Mouse (Mus musculus) forebrain, embryonic 16.5 days (tissue): Measurements from ENCODE around the gene Spag9. TPM values are rescaled to one million over a fixed set of nuclear protein-coding genes. Genes with fewer than 3 reads are reported as not detected.
"Not testable (repeated sequence)": the region's sequence is repeated elsewhere in the genome, so short reads cannot be mapped to it uniquely, and the experiment has no call there.

ENCODE experiments used
- ATAC-seq: fragments of 200-750 bp; cut with Nextera tagmentation; 2 replicates; pipeline ENCODE4 v1.8.0; 2017; ENCODE audit warnings: mild to moderate bottlenecking, moderate library complexity
- H3K27ac ChIP-seq: fragments of 300-500 bp; sonication (generic); 2 replicates; pipeline ENCODE4 v1.5.1; 2014; ENCODE audit warnings: low read length, control low read depth
- H3K27me3 ChIP-seq: fragments of 300-500 bp; sonication (generic); replicated peaks from 2 replicates; pipeline ENCODE4 v1.6.1; 2014; ENCODE audit warnings: low read length; ENCODE audit not compliant: control insufficient read depth, insufficient read depth
- H3K36me3 ChIP-seq: fragments of 300-500 bp; sonication (generic); 2 replicates; pipeline ENCODE4 v1.6.1; 2014; ENCODE audit not compliant: control insufficient read depth, insufficient read depth
- H3K4me1 ChIP-seq: fragments of 300-500 bp; sonication (generic); replicated peaks from 2 replicates; pipeline ENCODE4 v1.6.1; 2014; ENCODE audit warnings: low read length; ENCODE audit not compliant: control insufficient read depth, insufficient read depth
- H3K4me2 ChIP-seq: fragments of 300-500 bp; sonication (generic); 2 replicates; pipeline ENCODE4 v1.6.1; 2014; ENCODE audit warnings: mild to moderate bottlenecking, low read length, control low read depth
- H3K4me3 ChIP-seq: fragments of 300-500 bp; sonication (generic); replicated peaks from 2 replicates; pipeline ENCODE4 v1.5.1; 2014; ENCODE audit warnings: mild to moderate bottlenecking, low read length, control low read depth
- H3K9ac ChIP-seq: fragments of 300-500 bp; sonication (generic); replicated peaks from 2 replicates; pipeline ENCODE4 v1.6.1; 2014; ENCODE audit warnings: low read depth, low read length, control low read depth
- H3K9me3 ChIP-seq: fragments of 300-500 bp; sonication (generic); 2 replicates; pipeline ENCODE4 v1.6.1; 2016; ENCODE audit warnings: low read length; ENCODE audit not compliant: control insufficient read depth
- WGBS: fragments of 180-500 bp; shearing (Covaris S2); extraction: QIAGEN DNeasy Blood & Tissue Kit; methylation state at CpG from one replicate; pipeline ENCODE4 v1.1.7; 2014; 5-methylcytosine and 5-hydroxymethylcytosine counted together
- polyA plus RNA-seq: library from polyadenylated mRNA; unstranded; fragments of >200 nt; fragmentation: Nextera tagmentation; extraction: Ambion mirVana; gene quantifications from 2 replicates; pipeline ENCODE4 v1.2.1, GENCODE M21; 2015

The Spag9 gene
- polyA plus RNA-seq, 1 experiment from 2014 or later: 99.1 TPM

GRCm38 (mm10) chr11:94032971-94033370 is 37.1 kb downstream of the Spag9 start:
- Histone ChIP-seq H3K9ac (no peak overlapping the region), H3K4me3 (no peak overlapping the region), H3K9me3 (no peaks in the 10 kb centered on the region), H3K36me3 (no peaks in the 10 kb centered on the region), H3K4me2 (no peak overlapping the region), H3K27me3 (no peaks in the 10 kb centered on the region), H3K27ac (no peak overlapping the region), H3K4me1 (no peaks in the 10 kb centered on the region)
- 71% methylated on average over 2 of the region's 2 CpGs for WGBS
- no peak for ATAC-seq

- no peaks in the 10 kb centered on the region for H3K36me3 ChIP-seq
- WGBS: 27% methylated on average over 2 of the region's 2 CpGs
- H3K4me2 ChIP-seq: no peak overlapping the region
- peak; percentile 71 for ATAC-seq
- H3K9me3 ChIP-seq: no peaks in the 10 kb centered on the region
- no peak overlapping the region for H3K4me3 ChIP-seq
- H3K9ac ChIP-seq: no peak overlapping the region
- H3K4me1 ChIP-seq: no peaks in the 10 kb centered on the region
- H3K27me3 ChIP-seq: no peaks in the 10 kb centered on the region
- peak overlapping the region; percentile 63; the same call in 1 of the 2 replicates for H3K27ac ChIP-seq
These were observed 40.1 kb downstream of the Spag9 start for GRCm38 (mm10) chr11:94035974-94036373.

GRCm38 (mm10) chr11:94041475-94041874 is 45.6 kb downstream of the Spag9 start:
- Histone ChIP-seq H3K27me3 (no peaks in the 10 kb centered on the region), H3K9ac (no peak overlapping the region), H3K36me3 (no peaks in the 10 kb centered on the region), H3K4me3 (no peak overlapping the region), H3K4me1 (0 out of 2 replicates have a peak, but pooled peaks cover under 1% of the 10 kb centered on the region), H3K27ac (no peak overlapping the region), H3K9me3 (no peaks in the 10 kb centered on the region), H3K4me2 (no peak overlapping the region)
- ATAC-seq: no peak
- WGBS: 83% methylated on average over 1 of the region's 1 CpGs

- not testable (repeated sequence) for H3K9ac ChIP-seq, H3K9me3 ChIP-seq, H3K4me3 ChIP-seq, H3K27me3 ChIP-seq, H3K36me3 ChIP-seq, H3K27ac ChIP-seq, H3K4me2 ChIP-seq, H3K4me1 ChIP-seq, ATAC-seq
- 45% methylated on average over 1 of the region's 1 CpGs for WGBS
These were observed 46.4 kb downstream of the Spag9 start for GRCm38 (mm10) chr11:94042301-94042700.

GRCm38 (mm10) chr11:94043998-94044985 is 48.4 kb downstream of the Spag9 start:
- Histone ChIP-seq H3K36me3 (peaks cover 5% of the 10 kb centered on the region), H3K4me3 (peak overlapping the region; percentile 73), H3K4me1 (peaks cover 16% of the 10 kb centered on the region), H3K27ac (peak overlapping the region; percentile 98), H3K4me2 (peak overlapping the region; percentile 60), H3K27me3 (no peaks in the 10 kb centered on the region), H3K9ac (peak overlapping the region; percentile 82), H3K9me3 (no peaks in the 10 kb centered on the region)
- WGBS: under 1% methylated on average over 22 of the region's 22 CpGs
- peak; percentile 99 for ATAC-seq

- Histone ChIP-seq H3K9me3 (no peaks in the 10 kb centered on the region), H3K9ac (peak overlapping the region; percentile 61), H3K4me1 (peaks cover 19% of the 10 kb centered on the region), H3K4me2 (peak overlapping the region; percentile 60), H3K4me3 (peak overlapping the region; percentile 73), H3K27ac (peak overlapping the region; percentile 77), H3K27me3 (no peaks in the 10 kb centered on the region), H3K36me3 (peaks cover 10% of the 10 kb centered on the region)
- peak; percentile 36; the same call in 1 of the 2 replicates for ATAC-seq
- WGBS: 2% methylated on average over 4 of the region's 4 CpGs
These were observed 49.1 kb downstream of the Spag9 start for GRCm38 (mm10) chr11:94045016-94045415.

GRCm38 (mm10) chr11:94047288-94047687 is 51.4 kb downstream of the Spag9 start:
- H3K27ac ChIP-seq: no peak overlapping the region
- no peaks in the 10 kb centered on the region for H3K27me3 ChIP-seq
- no peaks in the 10 kb centered on the region for H3K9me3 ChIP-seq
- H3K4me2 ChIP-seq: peak overlapping the region; percentile 61
- H3K4me1 ChIP-seq: peaks cover 20% of the 10 kb centered on the region
- no peak overlapping the region; the same call in 1 of the 2 replicates for H3K9ac ChIP-seq
- peaks cover 20% of the 10 kb centered on the region for H3K36me3 ChIP-seq
- 15% methylated on average over 2 of the region's 2 CpGs for WGBS
- ATAC-seq: no peak
- H3K4me3 ChIP-seq: peak overlapping the region; percentile 31

GRCm38 (mm10) chr11:94054176-94054575 is 58.3 kb downstream of the Spag9 start:
- Histone ChIP-seq H3K9me3 (no peaks in the 10 kb centered on the region), H3K4me3 (no peak overlapping the region), H3K4me1 (peaks cover 20% of the 10 kb centered on the region), H3K4me2 (no peak overlapping the region; the same call in 1 of the 2 replicates), H3K27me3 (no peaks in the 10 kb centered on the region), H3K9ac (0 out of 2 replicates have a peak overlapping the region, but pooled peaks have one; percentile 13), H3K27ac (peak overlapping the region; percentile 53), H3K36me3 (peaks cover 21% of the 10 kb centered on the region)
- WGBS: 13% methylated on average over 3 of the region's 3 CpGs
- peak; percentile 49; the same call in 1 of the 2 replicates for ATAC-seq

- peaks cover 19% of the 10 kb centered on the region for H3K36me3 ChIP-seq
- no peak overlapping the region for H3K4me2 ChIP-seq
- no peak overlapping the region for H3K4me3 ChIP-seq
- no peak overlapping the region for H3K27ac ChIP-seq
- H3K27me3 ChIP-seq: no peaks in the 10 kb centered on the region
- H3K9me3 ChIP-seq: no peaks in the 10 kb centered on the region
- peak; percentile 65; the same call in 1 of the 2 replicates for ATAC-seq
- no peak overlapping the region for H3K9ac ChIP-seq
- 47% methylated on average over 3 of the region's 3 CpGs for WGBS
- H3K4me1 ChIP-seq: peaks cover 17% of the 10 kb centered on the region
These were observed 59.0 kb downstream of the Spag9 start for GRCm38 (mm10) chr11:94054901-94055300.
